Mouse (Mus musculus): Measurements from ENCODE around the gene Fkbp11.
A peak's percentile ranks its signal among the peaks of the same experiment; 100 is the strongest.
"Not testable (repeated sequence)": the region's sequence is repeated elsewhere in the genome, so short reads cannot be mapped to it uniquely, and the experiment has no call there.

Gene Fkbp11

DNA sequence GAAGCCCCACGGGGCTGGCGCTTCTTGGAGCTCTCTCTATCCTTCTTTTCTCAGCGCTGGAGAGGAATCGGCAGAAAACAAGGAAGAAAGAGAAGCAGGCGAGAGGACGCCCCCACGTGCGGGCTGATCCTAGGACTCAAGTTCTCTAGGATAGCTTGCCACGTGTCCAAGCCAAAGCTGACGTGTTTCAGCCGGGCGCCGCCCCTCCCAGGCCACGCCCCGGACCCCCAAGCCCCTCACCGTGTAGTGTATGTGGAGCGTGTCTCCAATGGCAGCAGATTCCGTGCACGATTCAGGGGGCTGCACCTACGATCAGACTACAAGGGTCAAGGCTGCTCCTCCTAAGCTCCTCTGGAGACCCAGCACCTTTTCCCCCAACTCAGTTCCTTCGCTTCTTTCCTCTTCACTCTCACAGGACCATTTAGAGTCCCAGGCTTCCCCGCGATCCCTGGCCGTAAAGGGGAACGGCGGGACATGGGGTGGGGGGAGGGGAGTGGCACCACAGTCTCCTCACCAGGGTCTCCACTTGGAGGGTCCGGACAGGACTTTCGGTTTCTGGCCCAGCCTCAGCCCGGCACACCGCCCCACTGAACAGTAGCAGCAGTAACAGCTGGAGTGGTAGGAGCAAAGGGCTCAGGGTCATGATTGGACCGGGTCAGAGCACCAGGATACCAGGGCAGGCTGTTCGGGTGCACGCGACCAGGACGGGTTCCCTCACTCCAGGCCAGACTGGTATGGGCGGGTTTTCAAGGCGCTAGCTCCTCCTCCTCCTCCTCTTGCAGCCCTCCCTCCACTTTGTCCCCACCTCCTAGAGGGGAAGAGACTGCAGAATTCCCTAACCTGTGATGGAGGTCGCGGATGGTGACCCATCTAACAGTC, at the start of gene Fkbp11:
Fkbp11 (minus strand) TSS at position 756 of the 879 bp plus-strand sequence.
- peak; percentile 43 for DNase-seq (ENCODE audit: low read depth)

DNA sequence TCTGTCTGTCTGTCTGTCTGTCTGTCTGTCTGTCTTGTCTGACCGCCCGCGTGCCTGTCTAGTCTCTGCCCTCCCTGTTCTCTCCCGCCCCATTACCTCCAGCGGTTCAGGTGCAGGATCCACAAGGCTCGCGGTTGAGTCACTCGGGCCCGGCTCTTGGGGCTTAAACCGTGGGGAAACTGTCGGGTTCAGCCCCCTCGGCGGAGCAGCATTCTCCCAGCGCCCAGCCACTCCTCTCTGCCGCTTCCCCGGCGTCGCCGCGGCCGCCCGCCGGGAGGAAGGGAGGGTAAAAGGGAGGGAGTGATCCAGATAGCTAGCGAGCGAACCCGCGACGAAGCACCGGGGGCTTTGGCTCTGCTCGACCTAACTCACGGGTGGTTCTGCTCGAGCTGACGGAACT, 49.8 kb upstream of the Fkbp11 start, which contains the start of gene Wnt10b:
Wnt10b (minus strand) TSS at position 389 of the 400 bp plus-strand sequence.
- no peak for DNase-seq (ENCODE audit: low read depth)

DNA sequence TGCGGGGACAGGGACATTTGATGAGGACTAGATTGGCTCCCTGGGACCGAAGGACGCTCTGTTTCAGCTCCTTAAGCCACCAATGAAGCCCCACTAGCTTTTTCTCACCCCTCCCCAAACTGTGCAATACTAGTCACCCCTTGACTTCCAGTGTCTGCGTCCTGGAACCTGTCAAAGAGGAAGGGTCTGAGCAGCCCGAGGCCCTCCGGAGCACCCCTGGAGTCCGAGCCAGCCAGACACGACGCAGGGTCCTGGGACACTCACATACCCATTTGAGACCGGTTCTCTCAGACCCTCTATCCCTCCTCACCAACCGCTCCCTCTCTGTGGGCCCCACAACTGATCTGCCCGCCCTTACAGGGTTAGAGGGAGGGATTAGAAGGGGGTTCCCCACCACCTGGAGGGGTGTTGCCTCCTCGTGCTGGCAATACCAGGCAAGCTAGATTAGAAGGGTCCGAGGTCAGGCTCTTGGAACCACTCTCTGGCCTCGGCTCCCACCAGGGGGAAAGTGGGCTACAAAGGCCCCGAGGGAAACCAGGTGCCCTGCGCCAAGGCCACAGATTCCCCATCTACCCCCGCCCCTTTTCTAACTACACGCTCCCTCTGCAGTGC, 49.1 kb upstream of the Fkbp11 start:
- DNase-seq (ENCODE audit: low read depth), result no peak

DNA sequence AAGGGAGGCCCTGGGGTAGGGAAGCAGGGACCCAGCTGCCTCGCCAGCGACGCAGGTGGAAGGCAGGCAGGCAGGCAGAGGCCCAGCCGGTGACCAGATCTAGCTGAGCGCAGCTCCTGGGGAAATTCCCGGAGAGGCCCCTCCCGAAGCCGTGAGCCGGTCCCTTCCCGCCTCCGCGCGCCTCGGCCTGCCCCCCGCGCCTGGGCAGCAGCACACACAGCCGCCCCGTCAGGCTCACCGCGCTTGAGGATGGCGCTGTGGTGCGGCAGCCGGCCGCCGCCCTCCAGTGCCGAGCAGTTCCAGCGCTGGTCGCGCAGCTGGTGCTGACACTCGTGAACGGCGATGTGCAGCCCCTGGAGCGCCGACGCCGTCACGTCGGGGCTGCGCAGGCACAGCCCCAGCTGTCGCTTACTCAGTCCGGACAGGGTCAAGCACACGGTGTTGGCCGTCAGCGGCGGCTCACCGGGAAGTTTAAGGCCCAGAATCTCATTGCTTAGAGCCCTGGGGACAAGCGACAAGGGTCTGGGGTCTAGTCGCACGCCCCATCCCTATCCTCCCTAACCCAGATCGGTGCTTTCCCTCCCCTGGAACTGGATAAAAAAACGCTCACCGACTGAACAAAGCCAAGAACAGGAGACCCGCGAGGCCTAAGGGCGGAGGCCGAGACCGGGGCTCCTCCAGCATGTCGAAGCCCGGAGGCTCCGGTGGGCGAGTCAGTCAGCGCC, 48.4 kb upstream of the Fkbp11 start:
- DNase-seq (ENCODE audit: low read depth), result no peak

DNA sequence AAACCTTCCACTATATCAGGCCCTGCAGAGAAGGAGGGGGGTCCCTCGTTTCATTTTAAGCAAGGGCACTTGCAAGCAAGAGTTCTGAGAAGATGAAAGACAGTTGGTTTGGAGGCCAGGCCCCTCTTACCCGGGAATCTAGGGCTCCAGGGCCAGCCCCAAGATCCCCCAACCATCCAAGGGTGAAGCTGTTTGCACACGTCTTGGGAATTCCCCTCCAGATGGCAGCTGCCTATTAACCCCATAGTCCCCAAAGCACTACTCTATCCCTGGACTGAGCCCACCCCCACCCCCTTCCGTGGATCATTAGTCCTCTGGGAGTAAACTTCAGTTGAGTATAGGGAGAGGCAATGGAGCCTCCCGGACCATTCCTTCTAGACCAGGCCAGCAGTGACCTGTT, 47.5 kb upstream of the Fkbp11 start:
- DNase-seq (ENCODE audit: low read depth), result no peak

DNA sequence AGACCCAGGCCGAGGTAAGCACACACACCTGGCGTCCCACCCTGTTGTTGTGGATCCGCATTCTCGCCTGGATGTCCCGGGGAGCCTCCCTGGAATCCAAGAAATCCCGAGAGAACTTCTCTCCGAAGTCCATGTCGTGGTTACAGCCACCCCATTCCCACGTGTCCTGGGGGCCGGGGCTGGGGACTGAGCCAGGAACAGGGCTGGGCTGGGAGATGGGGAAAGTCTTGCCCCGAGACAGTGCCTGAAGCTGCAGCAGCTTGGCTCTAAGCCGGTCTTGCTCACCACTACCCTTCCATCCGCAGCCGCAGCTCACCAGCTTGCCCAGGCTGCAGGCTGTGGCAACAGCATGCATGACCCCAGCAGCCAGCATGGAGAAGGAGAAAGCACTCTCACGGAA, 46.1 kb upstream of the Fkbp11 start:
- DNase-seq (ENCODE audit: low read depth), result no peak

DNA sequence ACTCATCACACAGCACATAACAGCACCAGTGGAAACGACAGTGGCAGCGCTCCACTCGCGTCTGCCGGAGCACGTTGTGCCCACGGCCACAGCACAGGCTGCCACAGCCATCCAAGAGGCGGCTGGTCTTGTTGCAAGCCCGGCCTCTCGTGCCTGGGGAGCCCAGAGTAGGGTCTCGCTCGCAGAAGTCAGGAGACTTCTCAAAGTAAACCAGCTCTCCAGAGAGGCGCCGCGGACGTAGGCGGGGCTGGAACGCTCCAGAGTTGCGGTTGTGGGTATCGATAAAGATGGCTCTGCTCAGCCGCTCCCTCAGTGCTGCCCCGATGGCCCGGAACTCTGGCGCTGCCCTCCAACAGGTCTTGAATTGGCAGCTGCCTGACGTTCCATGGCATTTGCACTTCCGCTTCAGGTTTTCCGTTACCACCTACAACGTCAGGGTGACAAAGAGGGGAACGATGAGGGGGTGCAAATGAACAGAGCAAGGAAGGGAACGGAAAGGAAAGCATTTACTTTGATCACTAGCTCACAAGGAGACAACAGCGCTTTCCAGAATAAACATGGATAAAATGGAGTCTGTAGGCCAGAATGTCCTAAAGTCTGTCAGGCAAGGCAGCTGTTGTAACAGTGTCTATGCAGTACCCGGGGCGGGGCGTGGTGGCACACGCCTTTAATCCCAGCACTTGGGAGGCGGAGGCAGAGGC, 44.7 kb upstream of the Fkbp11 start:
- peak; percentile 37 for DNase-seq (ENCODE audit: low read depth)

DNA sequence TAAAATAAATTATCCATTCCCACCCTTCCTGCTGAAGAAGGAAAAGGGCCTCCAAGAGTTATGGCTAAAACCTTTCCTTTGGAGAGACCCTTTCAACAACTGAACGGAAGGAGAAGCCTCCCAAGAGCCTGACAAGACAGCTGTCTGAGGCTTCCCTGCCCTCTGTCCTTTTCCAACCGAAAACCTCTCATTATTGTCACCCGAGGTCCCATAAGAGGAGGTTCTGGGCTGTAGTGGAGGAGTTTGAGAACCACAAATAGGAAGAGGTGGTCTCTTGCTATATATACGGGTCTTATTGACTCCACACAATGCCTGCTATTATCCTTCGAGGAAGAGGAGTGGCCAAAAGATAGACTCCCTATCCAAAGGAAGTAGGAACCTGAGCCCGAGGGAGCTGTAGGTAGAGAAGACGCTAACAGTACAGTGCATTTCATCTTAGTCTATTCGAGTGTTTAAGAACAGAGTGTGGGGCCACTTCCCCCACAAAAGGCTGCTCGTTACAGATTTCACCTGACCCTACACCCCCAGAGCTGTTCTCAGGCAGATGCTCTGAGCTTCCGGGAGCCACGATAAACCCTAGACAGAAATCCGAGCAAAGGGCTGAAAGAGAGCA, 43.9 kb upstream of the Fkbp11 start:
- no peak for DNase-seq (ENCODE audit: low read depth)

DNA sequence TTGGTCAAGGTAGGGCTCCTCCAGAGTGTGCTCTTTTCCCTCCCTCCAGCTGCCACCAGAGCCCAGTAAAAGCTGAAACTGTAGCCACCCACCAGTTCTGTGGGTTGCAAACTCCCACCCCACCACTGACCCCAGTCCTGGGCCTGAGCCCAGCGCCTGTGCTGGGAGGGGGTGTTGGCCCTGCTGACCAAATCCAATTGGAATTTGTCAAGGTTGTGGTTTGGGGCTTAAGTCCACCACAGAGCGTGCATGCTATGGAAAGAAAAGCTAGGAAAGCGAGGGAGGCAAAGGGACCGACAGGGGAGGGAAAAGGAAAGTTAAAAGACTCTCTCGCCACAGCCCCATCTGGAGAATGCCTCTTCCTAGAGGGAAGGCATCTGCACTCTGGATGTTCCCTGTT, 40.3 kb upstream of the Fkbp11 start:
- DNase-seq (ENCODE audit: low read depth), result no peak

DNA sequence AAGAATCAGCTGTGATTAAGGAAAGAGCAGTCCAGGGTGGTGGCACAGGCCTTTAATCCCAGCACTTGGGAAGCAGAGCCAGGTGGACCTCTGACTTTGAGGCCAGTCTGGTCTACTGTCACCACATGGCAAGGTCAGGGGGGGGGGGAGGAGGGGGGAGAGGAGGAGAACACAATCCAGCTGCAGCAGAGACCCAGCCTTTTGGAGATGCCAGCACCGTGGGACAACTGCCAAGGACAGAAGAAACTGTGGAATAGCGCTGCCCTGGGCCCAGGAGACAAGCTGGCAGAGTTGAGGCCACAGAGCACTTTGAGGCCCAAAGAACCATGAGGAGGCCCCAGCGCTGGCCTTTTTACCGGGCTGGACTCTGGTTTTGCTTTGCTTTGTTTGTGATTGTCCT, 37.9 kb upstream of the Fkbp11 start:
- DNase-seq (ENCODE audit: low read depth), result no peak

DNA sequence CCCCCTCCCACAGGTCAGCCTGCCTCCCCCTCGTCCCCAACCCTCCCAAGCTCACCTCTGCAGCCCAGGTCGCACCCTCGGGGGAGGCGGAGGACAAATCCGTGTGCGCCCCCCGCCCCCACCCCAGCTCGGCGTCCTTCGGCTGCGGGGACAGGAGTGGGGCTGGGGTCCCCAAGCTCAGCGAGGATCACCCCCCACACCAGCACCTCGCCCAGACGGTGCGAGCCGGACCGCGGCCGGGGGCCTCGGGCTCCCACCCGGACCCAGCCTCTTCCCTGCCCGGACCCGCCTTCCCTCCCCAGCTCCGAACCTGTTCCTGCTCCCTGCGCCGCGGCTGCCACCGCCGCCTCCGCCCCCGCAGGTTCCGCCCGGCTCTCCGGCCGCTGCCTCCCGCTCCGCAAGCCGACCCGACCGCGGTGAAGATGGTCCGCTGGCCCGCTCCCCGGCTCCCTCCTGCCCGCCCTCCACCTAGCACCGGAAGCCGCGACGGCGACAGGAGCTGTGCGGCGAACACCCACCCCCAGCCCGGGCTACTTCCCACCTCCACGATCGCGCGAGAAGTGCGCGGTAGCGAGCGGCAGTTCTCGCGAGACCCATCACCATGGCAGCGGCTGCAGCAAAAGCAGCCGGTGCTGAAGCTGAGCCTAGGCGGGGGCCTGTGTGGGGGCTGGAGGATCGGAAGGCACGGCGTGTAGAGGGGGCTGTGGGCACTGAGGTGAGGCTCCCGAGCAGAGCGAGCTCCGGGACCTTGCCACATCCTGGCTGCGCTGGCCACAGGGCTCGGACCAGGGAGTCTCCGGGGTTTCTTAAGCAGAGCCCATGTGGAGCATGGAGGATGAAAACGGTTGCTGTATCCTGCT, 34.9 kb upstream of the Fkbp11 start, which contains the start of gene Arf3:
Arf3 (minus strand) TSS at position 545 of the 860 bp plus-strand sequence.
- peak; percentile 83 for DNase-seq (ENCODE audit: low read depth)

DNA sequence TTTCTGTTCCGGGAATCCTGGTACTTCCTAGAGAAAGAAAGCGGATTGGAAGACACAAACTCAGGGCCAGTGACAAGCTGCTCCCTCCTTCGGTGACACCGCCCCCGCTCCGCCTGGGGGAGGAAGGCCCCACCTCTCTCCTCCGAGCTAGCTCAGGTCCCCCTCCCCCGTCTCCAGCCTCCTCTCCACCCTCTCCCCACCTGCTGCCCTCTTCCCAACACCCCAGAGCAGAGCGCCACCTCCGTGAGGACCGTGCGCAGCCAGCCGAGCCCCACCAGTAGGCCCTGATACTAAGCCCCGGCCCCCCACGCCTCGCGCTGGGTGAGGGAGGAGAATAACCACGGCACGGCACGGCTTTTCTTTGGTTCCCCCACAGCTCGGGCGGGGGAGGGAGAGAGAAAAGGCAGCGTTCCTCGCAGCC, 34.2 kb upstream of the Fkbp11 start:
- DNase-seq (ENCODE audit: low read depth), result peak; percentile 60

DNA sequence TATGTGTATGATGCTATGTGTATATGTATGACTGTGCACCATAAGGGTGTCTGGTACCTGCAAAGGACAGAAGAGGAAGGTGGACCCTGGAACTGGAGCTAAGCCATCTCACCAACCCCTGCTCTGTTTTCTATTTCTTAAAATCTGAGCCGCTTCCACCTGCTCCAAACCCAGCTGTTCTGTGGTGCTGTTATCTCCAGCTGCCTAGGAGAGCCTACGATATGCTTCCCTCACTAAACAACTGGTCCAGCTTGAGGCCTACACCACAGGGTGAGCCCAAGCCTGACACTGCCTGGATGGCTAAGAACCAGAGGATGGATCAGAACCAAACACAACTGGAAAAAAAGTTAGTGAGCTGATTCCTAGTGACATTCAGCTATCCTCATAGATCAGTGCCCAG, 26.1 kb upstream of the Fkbp11 start:
- no peak for DNase-seq (ENCODE audit: low read depth)

DNA sequence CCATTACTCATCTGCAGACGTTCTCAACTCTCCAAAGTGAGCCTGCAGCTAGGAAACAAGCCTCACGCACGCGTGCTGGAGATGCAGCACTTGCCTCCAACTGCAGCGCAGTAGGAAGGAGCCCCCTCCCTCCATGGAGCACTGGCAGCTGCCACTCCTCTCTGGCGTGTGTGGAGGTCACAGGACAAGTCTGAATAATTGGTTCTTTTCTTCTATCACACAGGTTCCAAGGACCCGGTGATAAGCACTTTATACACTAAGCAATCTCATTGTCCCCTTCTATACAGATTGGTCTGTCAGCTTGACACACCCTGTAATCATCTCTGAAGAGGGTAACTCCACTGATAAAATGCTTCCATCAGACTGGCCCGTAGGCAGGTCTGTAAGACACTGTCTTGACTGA, 25.0 kb upstream of the Fkbp11 start:
- peak; percentile 60 for DNase-seq (ENCODE audit: low read depth)

DNA sequence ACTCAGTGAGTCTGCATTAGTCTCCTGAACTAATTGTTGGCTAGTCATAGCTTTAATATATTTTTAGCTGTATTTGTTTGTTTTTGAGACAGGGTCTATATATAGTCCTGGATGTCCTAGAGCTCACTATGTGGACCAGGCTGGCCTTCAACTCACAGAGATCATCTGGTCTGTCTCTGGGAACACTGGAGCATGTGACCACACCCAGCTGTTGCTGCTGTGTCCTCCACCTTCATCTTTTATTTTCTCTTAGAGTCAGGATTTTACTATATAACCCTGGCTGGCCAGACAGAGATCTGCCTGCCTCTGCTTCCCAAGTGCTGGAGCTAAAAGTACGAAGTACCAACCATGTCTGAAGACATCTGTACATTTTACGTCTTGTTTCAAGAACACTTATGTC, 21.1 kb upstream of the Fkbp11 start:
- no peak for DNase-seq (ENCODE audit: low read depth)

DNA sequence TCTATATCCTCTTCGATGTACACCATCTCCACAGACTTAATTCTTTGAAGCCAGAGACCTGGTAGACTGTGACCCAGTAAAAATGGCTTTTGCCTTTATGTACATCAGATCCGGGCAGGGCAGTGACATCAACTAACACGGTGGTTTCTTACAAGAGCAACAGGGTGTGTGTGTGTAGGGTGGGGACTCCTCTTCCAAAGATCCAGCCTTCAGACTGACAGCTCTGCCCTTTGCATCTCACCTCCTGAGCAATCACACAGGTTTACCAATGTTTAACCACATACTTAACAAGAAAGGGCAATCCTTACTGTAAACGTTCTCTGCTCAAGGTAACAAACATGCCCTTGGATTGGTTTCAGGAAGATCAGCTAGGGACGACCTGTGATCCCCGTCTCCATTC, 19.3 kb upstream of the Fkbp11 start:
- DNase-seq (ENCODE audit: low read depth), result no peak

DNA sequence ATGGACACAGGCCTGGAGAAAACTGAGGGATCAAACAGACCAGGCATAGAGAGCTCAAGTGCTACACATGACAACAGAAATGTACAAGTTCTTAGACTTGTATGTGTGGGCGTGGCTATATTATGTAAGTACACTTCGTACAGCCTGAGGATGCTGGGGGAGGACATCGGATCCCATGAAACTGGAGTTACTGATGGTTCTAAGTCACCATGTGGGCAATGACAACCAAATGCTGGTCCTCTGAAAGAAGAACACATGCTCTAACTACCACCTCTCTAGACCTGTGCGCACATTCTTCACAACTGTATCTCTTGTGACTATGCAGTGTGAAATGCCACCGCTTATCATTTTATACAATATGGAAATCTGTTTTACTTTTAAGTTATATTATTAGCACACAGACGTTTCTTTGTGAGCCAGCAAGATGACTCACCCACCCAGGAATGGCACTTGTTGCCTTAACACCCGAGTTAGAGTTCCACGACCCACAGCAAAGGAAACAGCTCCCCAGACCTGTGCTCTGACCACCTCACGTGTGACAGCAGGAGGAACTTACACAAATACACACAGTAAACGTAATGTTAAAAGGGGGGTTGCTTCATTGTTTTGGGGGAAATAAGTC, 18.5 kb upstream of the Fkbp11 start:
- DNase-seq (ENCODE audit: low read depth), result no peak

DNA sequence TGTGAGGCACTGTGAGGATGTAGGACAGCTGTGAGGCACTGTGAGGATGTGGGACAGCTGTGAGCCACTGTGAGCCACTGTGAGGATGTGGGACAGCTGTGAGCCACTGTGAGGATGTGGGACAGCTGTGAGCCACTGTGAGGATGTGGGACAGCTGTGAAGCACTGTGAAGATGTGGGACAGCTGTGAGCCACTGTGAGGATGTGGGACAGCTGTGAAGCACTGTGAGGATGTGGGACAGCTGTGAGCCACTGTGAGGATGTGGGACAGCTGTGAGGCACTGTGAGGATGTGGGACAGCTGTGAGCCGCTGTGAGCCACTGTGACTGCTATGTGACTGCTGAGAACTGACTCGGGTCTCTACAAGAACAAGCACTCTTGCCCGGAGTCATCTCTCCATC, 15.9 kb upstream of the Fkbp11 start:
- DNase-seq (ENCODE audit: low read depth), result not testable (repeated sequence)

DNA sequence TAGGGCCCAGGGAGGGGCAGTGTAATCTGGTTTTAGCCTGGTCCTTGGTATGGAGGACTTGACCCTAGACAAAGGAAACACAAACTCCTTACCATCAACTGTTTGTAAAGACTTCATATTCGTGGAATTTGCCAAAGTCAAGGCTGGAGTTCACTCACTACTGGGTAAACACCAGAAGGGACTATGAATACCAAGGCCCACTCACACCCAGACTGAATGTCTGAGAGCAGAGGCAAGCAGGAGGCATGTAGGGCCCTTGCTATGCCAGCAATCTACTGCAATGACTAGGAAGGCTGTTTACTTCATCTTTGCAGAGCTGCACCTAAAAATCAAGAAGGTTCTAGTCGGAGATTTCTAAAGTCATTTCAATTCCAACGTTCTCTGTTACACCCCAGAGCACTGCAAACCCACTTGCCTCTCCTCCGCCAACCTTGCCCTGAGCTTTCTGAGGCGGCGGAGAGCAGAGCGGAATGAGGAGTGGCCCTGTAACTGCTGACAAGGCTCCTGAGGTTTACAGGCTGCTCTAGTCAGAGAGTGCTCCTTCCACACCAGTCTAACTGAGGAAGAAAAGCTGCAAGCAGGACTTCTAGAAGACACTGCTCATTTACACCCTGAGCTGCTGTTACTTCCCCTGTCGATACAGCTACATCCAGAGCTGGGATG, 14.9 kb upstream of the Fkbp11 start:
- no peak for DNase-seq (ENCODE audit: low read depth)

DNA sequence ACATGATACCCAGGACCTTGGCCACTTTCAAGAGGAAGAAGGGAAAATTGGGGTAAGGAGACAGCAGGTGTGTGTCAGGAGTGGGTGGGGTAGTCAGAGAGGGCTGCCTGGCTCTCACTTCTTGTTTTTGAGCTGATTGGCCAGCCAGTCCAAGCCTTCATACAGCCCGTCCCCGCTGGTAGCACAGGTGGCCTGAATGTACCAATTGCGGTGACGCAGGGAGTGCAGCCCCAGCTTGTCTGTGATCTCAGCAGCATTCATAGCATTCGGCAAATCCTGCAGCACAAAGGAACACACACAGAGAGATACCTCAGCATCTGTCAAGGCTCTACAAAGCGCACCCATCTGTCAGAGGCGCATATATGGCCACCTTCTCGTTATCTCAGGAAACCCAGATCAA, 12.2 kb upstream of the Fkbp11 start:
- no peak for DNase-seq (ENCODE audit: low read depth)

Measured in c-Kit-positive CD71-positive TER-119-negative erythroid progenitor cells, embryonic 14.5 days (primary cell).